Mouse (Mus musculus) v-Abl transformed pro-B cells (cell line): ENCODE results near the gene Shank3.

Experiments
- in situ Hi-C, 2 experiments: fragments of 400-800 bp; cut with MboI; formaldehyde crosslinking; loops; one replicate each; pipeline ENCODE4 v1.15.1; 2025; ENCODE audit not compliant: unreplicated experiment in 2 of 2

Gene Shank3

DNA sequence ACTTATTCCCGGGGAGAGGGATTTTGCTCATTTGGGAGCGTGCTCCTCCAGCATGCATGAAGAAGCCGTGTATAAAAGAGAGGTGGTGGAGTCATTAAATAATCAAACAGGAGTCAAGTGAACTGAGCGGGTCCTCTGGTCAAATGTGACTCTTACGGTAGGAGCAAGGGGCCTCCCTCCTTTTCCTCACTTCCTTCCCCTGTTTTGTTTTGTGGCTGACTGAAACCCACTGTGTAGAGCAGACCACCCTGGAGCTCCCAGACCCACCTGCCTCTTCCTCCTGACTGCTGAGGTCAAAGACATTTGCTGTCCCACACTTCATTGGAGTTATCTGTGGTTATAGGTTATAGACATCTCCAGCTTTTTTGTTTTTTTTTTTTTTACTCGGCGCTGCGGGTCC is 108.1 kb downstream of the Shank3 start:
- in situ Hi-C loops, result no loop called here

DNA sequence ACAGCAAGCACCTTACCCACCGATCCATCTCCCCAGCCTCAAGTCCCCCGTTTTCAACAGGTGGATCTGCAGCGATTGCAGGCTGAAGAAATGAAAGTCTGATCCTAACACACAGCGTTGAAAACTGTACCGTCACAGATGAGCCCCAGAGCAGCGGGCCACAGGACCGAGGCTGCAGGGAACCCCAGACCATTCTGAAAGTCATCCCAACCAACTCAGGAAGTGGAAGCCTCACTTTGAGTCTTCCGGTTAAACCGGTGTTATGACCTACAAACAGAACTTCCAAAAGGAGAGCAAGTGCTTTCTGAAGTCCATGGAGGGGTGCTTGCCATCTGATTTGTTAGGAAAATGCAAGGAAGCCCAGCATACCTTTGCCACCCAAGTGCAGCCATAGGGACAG is 108.5 kb downstream of the Shank3 start:
- in situ Hi-C loops, result no loop called here
